Mouse (Mus musculus): ENCODE data around the gene Plekhg1.
A peak's percentile ranks its signal among the peaks of the same experiment; 100 is the strongest.

GRCm38 (mm10) chr10:3740504-3741388 is 582 bp downstream of the Plekhg1 start:
- TF ChIP-seq CTCF (IDR thresholded peaks at IDR 0.05) (peak; percentile 76), EP300 (IDR thresholded peaks at IDR 0.05) (no peak)

Measured in lung, postnatal 0 days (tissue).